Mouse (Mus musculus): Measurements from ENCODE around the gene Polr2e. TPM values are rescaled to one million over a fixed set of nuclear protein-coding genes. Genes with fewer than 3 reads are reported as not detected.

Polr2e gene
- polyA plus RNA-seq, 1 experiment from 2014 or later: 146 TPM

- in situ Hi-C loops (cut with MboI; ENCODE audit: low pct_unique_long_range_greater_than_20kb): no loop called here
- POLR2A ChIA-PET: interaction anchor here (0.7 to 1.1 kb wide), 3 partner anchors 21 to 172 kb away, joined by 3 to 4 read pairs (median 3); no protein-coding TSS in a partner anchor
- TF ChIP-seq CTCF (IDR thresholded peaks at IDR 0.05): no peak
These were observed 48.0 kb downstream of the Polr2e start for GRCm38 (mm10) chr10:79991548-79991947.

DNA sequence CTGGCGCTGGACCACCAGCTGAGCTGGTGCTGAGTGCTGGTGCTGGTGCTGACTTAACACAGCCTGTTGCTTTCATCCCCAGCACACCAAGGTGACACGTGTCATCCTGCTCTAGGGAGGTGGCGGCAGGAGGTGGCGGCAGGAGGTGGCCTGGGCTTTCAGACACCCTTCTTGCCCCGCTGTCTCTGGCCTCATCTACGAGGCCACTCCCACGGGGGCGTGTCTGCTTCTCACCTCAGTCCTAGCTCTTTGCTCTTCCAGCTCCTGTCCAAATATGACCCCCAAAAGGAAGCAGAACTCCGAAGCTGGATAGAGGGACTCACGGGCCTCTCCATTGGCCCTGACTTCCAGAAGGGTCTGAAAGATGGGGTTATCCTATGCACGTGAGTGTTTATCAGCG is 48.5 kb downstream of the Polr2e start:
- ChIA-PET CTCF (interaction anchor here (1.2 to 1.4 kb wide), 2 partner anchors 9 to 43 kb away, joined by 3 read pairs; no protein-coding TSS in a partner anchor), POLR2A (interaction anchor here (0.6 to 1.2 kb wide), 4 partner anchors 21 to 150 kb away, joined by 3 to 4 read pairs (median 4); no protein-coding TSS in a partner anchor)
- in situ Hi-C loops (cut with MboI; ENCODE audit: low pct_unique_long_range_greater_than_20kb): no loop called here
- no peak for DNase-seq (ENCODE audit: low read depth, low spot score)
- no peak for ATAC-seq
- no peaks in the 10 kb centered on the region for H3K27me3 ChIP-seq
- TF ChIP-seq CTCF (IDR thresholded peaks at IDR 0.05): no peak

More at GRCm38 (mm10) chr10:79991548-79991947, 48.0 kb downstream of the Polr2e start:
- DNase-seq (ENCODE audit: low read depth, low spot score): no peak
- CTCF ChIA-PET: interaction anchor here (1.4 kb wide), 1 partner anchor 43 kb away, joined by 3 read pairs; no protein-coding TSS in a partner anchor
- no peaks in the 10 kb centered on the region for H3K27me3 ChIP-seq
- ATAC-seq: no peak

DNA sequence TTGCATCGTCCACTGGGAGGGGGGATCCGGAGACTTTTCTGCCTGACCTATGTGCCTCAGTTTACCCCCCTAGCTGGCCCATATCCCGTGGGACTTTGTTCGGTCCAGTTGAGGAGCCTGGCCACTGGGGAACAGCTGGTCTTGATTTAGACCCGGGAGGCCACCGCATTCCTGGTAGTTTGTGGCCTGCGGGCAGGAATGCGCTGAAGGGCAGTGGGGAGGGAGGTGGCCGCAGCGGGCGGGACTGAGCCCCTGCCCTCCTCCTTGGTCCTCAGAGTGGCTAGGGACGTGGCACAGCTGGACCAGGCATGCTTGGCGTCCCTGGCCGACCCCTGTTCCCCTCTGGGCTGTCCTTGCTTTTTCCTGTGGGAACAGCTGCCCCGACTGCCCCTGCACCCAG is 49.7 kb downstream of the Polr2e start:
- no peaks in the 10 kb centered on the region for H3K27me3 ChIP-seq
- ATAC-seq: peak; percentile 18
- in situ Hi-C loops (cut with MboI; ENCODE audit: low pct_unique_long_range_greater_than_20kb): loop anchor here (5.0 to 10.0 kb wide), 4 partner anchors 82 to 265 kb away; partner anchors contain the start of gene Cbarp
- ChIA-PET CTCF (interaction anchor here (0.7 to 2.1 kb wide), 5 partner anchors 18 to 256 kb away, joined by 3 to 7 read pairs (median 4); partner anchors contain the start of gene Cbarp), POLR2A (interaction anchor here (0.6 to 1.2 kb wide), 4 partner anchors 38 to 116 kb away, joined by 3 to 6 read pairs (median 3); no protein-coding TSS in a partner anchor)
- TF ChIP-seq CTCF (IDR thresholded peaks at IDR 0.05): no peak
- DNase-seq (ENCODE audit: low read depth, low spot score): no peak

GRCm38 (mm10) chr10:79989272-79989786 is 50.3 kb downstream of the Polr2e start:
- TF ChIP-seq CTCF (IDR thresholded peaks at IDR 0.05): no peak
- POLR2A ChIA-PET: interaction anchor here (0.6 to 2.0 kb wide), 5 partner anchors 42 to 117 kb away, joined by 3 to 6 read pairs (median 4); no protein-coding TSS in a partner anchor
- in situ Hi-C loops (cut with MboI; ENCODE audit: low pct_unique_long_range_greater_than_20kb): loop anchor here (5.0 to 10.0 kb wide), 4 partner anchors 83 to 265 kb away; partner anchors contain the start of gene Cbarp
- H3K27me3 ChIP-seq: no peaks in the 10 kb centered on the region
- DNase-seq (ENCODE audit: low read depth, low spot score) (no peak), ATAC-seq (no peak)
- CTCF ChIA-PET: interaction anchor here (0.7 to 2.1 kb wide), 5 partner anchors 18 to 257 kb away, joined by 3 to 7 read pairs (median 4); partner anchors contain the start of gene Cbarp

DNA sequence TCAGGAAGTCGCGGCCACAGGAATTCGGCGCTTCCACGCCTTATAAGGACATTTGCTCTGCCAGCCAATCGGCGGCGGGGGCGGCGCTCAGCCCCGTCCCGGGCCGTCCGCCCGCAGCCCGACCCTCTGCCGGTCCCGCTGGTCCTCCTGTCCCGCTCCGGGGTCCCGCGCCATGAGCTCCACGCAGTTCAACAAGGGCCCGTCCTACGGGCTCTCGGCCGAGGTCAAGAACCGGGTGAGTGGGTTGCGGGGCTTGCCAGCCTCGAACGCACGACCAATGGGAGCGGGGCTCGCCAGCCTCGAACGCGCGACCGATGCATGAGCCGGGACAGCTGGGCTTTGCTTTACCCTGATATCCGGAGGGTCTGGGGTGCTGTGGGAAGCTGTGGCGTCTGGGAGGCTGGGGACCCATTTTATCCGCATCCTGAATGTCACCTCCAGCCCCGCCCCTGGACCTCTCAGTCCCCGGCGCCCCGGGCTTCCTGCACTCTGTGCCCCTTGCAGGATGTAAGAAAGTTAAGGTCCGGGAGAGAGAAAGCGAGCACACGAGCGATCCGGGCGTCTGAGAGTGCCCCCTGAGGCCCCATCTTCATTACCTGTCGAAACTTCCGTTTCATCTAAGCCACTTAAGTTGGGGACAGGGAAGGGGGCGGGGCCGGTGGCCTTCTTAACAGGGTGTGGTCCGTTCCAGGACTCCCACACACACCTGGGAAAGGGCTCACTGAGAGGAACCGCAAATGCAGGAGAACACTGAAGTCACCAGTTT is 50.9 kb downstream of the Polr2e start, which contains the start of gene Cnn2:
Gene Cnn2, plus strand, starts transcription at position 79 of the 766 bp plus-strand sequence.
- ATAC-seq: no peak
- CTCF ChIA-PET: interaction anchor here (1.1 to 2.1 kb wide), 2 partner anchors 152 to 176 kb away, joined by 4 to 7 read pairs; partner anchors contain the start of gene Cbarp
- no peak for TF ChIP-seq CTCF (IDR thresholded peaks at IDR 0.05)
- no peak for DNase-seq (ENCODE audit: low read depth, low spot score)
- in situ Hi-C loops (cut with MboI; ENCODE audit: low pct_unique_long_range_greater_than_20kb): loop anchor here (5.0 to 10.0 kb wide), 4 partner anchors 84 to 266 kb away; partner anchors contain the start of gene Cbarp
- POLR2A ChIA-PET: interaction anchor here (0.8 to 2.0 kb wide), 5 partner anchors 65 to 164 kb away, joined by 3 to 5 read pairs (median 3); no protein-coding TSS in a partner anchor
- H3K27me3 ChIP-seq: no peaks in the 10 kb centered on the region

- ATAC-seq (no peak), DNase-seq (ENCODE audit: low read depth, low spot score) (no peak)
- H3K27me3 ChIP-seq: no peaks in the 10 kb centered on the region
- CTCF ChIA-PET: interaction anchor here (1.1 to 3.9 kb wide), 6 partner anchors 43 to 177 kb away, joined by 3 to 46 read pairs (median 4); partner anchors contain the start of gene Cbarp
- POLR2A ChIA-PET: interaction anchor here (0.8 to 2.0 kb wide), 7 partner anchors 66 to 167 kb away, joined by 3 to 5 read pairs (median 4); no protein-coding TSS in a partner anchor
- in situ Hi-C loops (cut with MboI; ENCODE audit: low pct_unique_long_range_greater_than_20kb): loop anchor here (5.0 to 10.0 kb wide), 4 partner anchors 84 to 267 kb away; partner anchors contain the start of gene Cbarp
- no peak for TF ChIP-seq CTCF (IDR thresholded peaks at IDR 0.05)
These were observed 51.7 kb downstream of the Polr2e start for GRCm38 (mm10) chr10:79987771-79988505.

DNA sequence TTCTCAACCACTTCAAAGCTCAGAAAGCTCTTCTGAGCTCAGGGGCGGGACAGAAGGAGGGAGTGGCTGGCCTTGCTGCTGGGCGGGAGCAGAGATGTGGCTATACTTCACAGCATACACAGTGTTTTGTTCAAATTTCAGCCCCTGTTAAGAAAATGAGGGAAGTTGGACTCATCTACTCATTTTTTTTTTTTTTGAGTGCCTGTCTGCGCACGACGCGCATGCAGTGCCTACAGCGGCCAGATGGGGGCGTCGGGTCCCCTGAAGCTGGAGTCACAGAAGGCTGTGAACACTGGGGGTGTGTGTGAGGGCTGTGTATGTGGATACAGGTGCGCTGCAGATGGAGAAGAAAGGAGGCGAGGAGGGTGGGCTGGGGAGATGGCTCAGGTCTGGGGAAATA is 52.6 kb downstream of the Polr2e start:
- POLR2A ChIA-PET: interaction anchor here (0.5 to 1.6 kb wide), 8 partner anchors 65 to 171 kb away, joined by 3 to 6 read pairs (median 4); partner anchors contain the start of gene Cbarp
- no peaks in the 10 kb centered on the region for H3K27me3 ChIP-seq
- in situ Hi-C loops (cut with MboI; ENCODE audit: low pct_unique_long_range_greater_than_20kb): loop anchor here (5.0 to 10.0 kb wide), 4 partner anchors 85 to 268 kb away; partner anchors contain the start of gene Cbarp
- CTCF ChIA-PET: interaction anchor here (0.9 to 3.9 kb wide), 11 partner anchors 44 to 179 kb away, joined by 3 to 46 read pairs (median 3); partner anchors contain the start of genes Cbarp and Cirbp
- no peak for DNase-seq (ENCODE audit: low read depth, low spot score)
- TF ChIP-seq CTCF (IDR thresholded peaks at IDR 0.05): no peak
- no peak for ATAC-seq

- no peak for TF ChIP-seq CTCF (IDR thresholded peaks at IDR 0.05)
- no peaks in the 10 kb centered on the region for H3K27me3 ChIP-seq
- in situ Hi-C loops (cut with MboI; ENCODE audit: low pct_unique_long_range_greater_than_20kb): loop anchor here (5.0 to 10.0 kb wide), 4 partner anchors 86 to 268 kb away; partner anchors contain the start of gene Cbarp
- POLR2A ChIA-PET: interaction anchor here (0.5 to 1.6 kb wide), 12 partner anchors 8 to 179 kb away, joined by 3 to 6 read pairs (median 4); partner anchors contain the start of gene Cbarp
- DNase-seq (ENCODE audit: low read depth, low spot score) (no peak), ATAC-seq (no peak)
- CTCF ChIA-PET: interaction anchor here (0.9 to 3.9 kb wide), 11 partner anchors 27 to 180 kb away, joined by 3 to 46 read pairs (median 3); partner anchors contain the start of genes Cbarp, Cirbp and Wdr18
These were observed 53.2 kb downstream of the Polr2e start for GRCm38 (mm10) chr10:79986232-79986878.

Other genes with a start within 250 kb of the Polr2e start
- gene Prss57, start 248.8 kb downstream of the Polr2e start, polyA plus RNA-seq (2021): not detected
- 141 TPM for gene Palm, start 246.2 kb downstream of the Polr2e start, polyA plus RNA-seq (2021)
- gene Misp, start 218.8 kb downstream of the Polr2e start, polyA plus RNA-seq (2021): 0.17 TPM
- 349 TPM for gene Ptbp1, start 185.4 kb downstream of the Polr2e start, polyA plus RNA-seq (2021)
- 7.5 TPM for gene Prtn3, start 165.3 kb downstream of the Polr2e start, polyA plus RNA-seq (2021)
- 34.6 TPM for gene Plppr3, start 165.2 kb downstream of the Polr2e start, polyA plus RNA-seq (2021)
- gene Elane, start 153.5 kb downstream of the Polr2e start, polyA plus RNA-seq (2021): not detected
- gene Cfd, start 148.9 kb downstream of the Polr2e start, polyA plus RNA-seq (2021): not detected
- gene Med16, start 130.9 kb downstream of the Polr2e start, polyA plus RNA-seq (2021): 27.1 TPM
- gene Gm26602, start 128.9 kb downstream of the Polr2e start, polyA plus RNA-seq (2021): not detected
- gene Kiss1r, start 122.8 kb downstream of the Polr2e start, polyA plus RNA-seq (2021): 2.1 TPM
- 101 TPM for gene R3hdm4, start 118.6 kb downstream of the Polr2e start, polyA plus RNA-seq (2021)
- 5.9 TPM for gene Arid3a, start 112.8 kb downstream of the Polr2e start, polyA plus RNA-seq (2021)
- gene Wdr18, start 79.6 kb downstream of the Polr2e start, polyA plus RNA-seq (2021): 45.4 TPM
- gene Grin3b, start 69.1 kb downstream of the Polr2e start, polyA plus RNA-seq (2021): 0.54 TPM
- 145 TPM for gene Tmem259, start 55.5 kb downstream of the Polr2e start, polyA plus RNA-seq (2021)
- gene Cnn2, start 51.2 kb downstream of the Polr2e start, polyA plus RNA-seq (2021): 393 TPM
- gene Abca7, start 43.3 kb downstream of the Polr2e start, polyA plus RNA-seq (2021): 19.9 TPM
- 0.85 TPM for gene Arhgap45, start 23.1 kb downstream of the Polr2e start, polyA plus RNA-seq (2021)
- gene Gpx4, start 7.4 kb upstream of the Polr2e start, polyA plus RNA-seq (2021): 916 TPM
- gene Sbno2, start 65.8 kb upstream of the Polr2e start, polyA plus RNA-seq (2021): 181 TPM
- 140 TPM for gene Stk11, start 76.0 kb upstream of the Polr2e start, polyA plus RNA-seq (2021)
- gene Atp5d, start 98.8 kb upstream of the Polr2e start, polyA plus RNA-seq (2021): 475 TPM
- gene Cbarp, start 101.0 kb upstream of the Polr2e start, polyA plus RNA-seq (2021): 30.0 TPM
- gene Midn, start 108.5 kb upstream of the Polr2e start, polyA plus RNA-seq (2021): 116 TPM
- gene Cirbp, start 126.2 kb upstream of the Polr2e start, polyA plus RNA-seq (2021): 62.1 TPM
- gene 1600002K03Rik, start 133.1 kb upstream of the Polr2e start, polyA plus RNA-seq (2021): 7.9 TPM
- gene Efna2, start 139.7 kb upstream of the Polr2e start, polyA plus RNA-seq (2021): 1.1 TPM
- 41.4 TPM for gene Mum1, start 186.6 kb upstream of the Polr2e start, polyA plus RNA-seq (2021)
- gene Ndufs7, start 209.3 kb upstream of the Polr2e start, polyA plus RNA-seq (2021): 182 TPM
- 8.2 TPM for gene Gamt, start 221.2 kb upstream of the Polr2e start, polyA plus RNA-seq (2021)
- 157 TPM for gene Dazap1, start 221.7 kb upstream of the Polr2e start, polyA plus RNA-seq (2021)

Measured in Patski (cell line).